Mouse (Mus musculus) heart, postnatal 14 days (tissue): ENCODE data around the gene Hba-x. TPM values are rescaled to one million over a fixed set of nuclear protein-coding genes. Genes with fewer than 3 reads are reported as not detected.
A peak's percentile ranks its signal among the peaks of the same experiment; 100 is the strongest.
"Not testable (repeated sequence)": the region's sequence is repeated elsewhere in the genome, so short reads cannot be mapped to it uniquely, and the experiment has no call there.

Experiments
- DNase-seq, 2 experiments: peaks; one replicate each; pipeline ENCODE4 v3.0.0; 2021 to 2022
- intact Hi-C: fragments of 180-260 bp; cut with DNase I; formaldehyde crosslinking; loops from one replicate; pipeline ENCODE4 v1.15.1; 2025
- total RNA-seq, 2 experiments: library from RNA; stranded (reverse); gene quantifications; 2 replicates each; pipeline ENCODE4 v1.2.3; 2021

Hba-x gene
- total RNA-seq, 2 experiments from 2014 or later, result not detected

GRCm38 (mm10) chr11:32284582-32284981, 8.4 kb downstream of the Hba-x start:
- DNase-seq, intact Hi-C loops: not testable (repeated sequence)

GRCm38 (mm10) chr11:32285031-32285775, 9.0 kb downstream of the Hba-x start:
- intact Hi-C loops, result loop anchor here (5.0 kb wide), 1 partner anchor 37 kb away; no protein-coding TSS in a partner anchor
- DNase-seq, result no peak

GRCm38 (mm10) chr11:32285887-32286286, 9.7 kb downstream of the Hba-x start:
- intact Hi-C loops, result loop anchor here (1.0 to 5.0 kb wide), 3 partner anchors 36 to 103 kb away; no protein-coding TSS in a partner anchor
- not testable (repeated sequence) for DNase-seq

- DNase-seq, result peak; percentile 72 to 83
- intact Hi-C loops, result loop anchor here (1.0 to 5.0 kb wide), 3 partner anchors 35 to 104 kb away; no protein-coding TSS in a partner anchor
Measured at GRCm38 (mm10) chr11:32286695-32287492, 10.7 kb downstream of the Hba-x start, which contains the start of gene Hbq1b. TSS of gene Hbq1b (plus strand) at chr11:32286965.

- intact Hi-C loops, result loop anchor here (2.0 to 5.0 kb wide), 2 partner anchors 35 to 105 kb away; no protein-coding TSS in a partner anchor
- no peak for DNase-seq
Measured at GRCm38 (mm10) chr11:32287493-32287825, 11.3 kb downstream of the Hba-x start.

GRCm38 (mm10) chr11:32292819-32293218, 16.6 kb downstream of the Hba-x start:
- intact Hi-C loops, DNase-seq: not testable (repeated sequence)

- intact Hi-C loops, DNase-seq: not testable (repeated sequence)
Measured at GRCm38 (mm10) chr11:32293479-32293878, 17.3 kb downstream of the Hba-x start.

- intact Hi-C loops, DNase-seq: not testable (repeated sequence)
Measured at GRCm38 (mm10) chr11:32296203-32296602, 20.0 kb downstream of the Hba-x start, which contains the start of gene Hba-a2. TSS of gene Hba-a2 (plus strand) at chr11:32296489.

GRCm38 (mm10) chr11:32297417-32297816, 21.2 kb downstream of the Hba-x start:
- intact Hi-C loops, DNase-seq: not testable (repeated sequence)

- intact Hi-C loops, result no loop called here
- no peak for DNase-seq
Measured at GRCm38 (mm10) chr11:32297866-32298531, 21.8 kb downstream of the Hba-x start.

- intact Hi-C loops, result no loop called here
- no peak for DNase-seq
Measured at GRCm38 (mm10) chr11:32298532-32298918, 22.3 kb downstream of the Hba-x start.

- peak; percentile 57 to 68 for DNase-seq
- intact Hi-C loops, result loop anchor here (5.0 kb wide), 1 partner anchor 118 kb away; no protein-coding TSS in a partner anchor
Measured at GRCm38 (mm10) chr11:32299865-32300264, 23.7 kb downstream of the Hba-x start, which contains the start of gene Hbq1a. TSS of gene Hbq1a (plus strand) at chr11:32300069.

- DNase-seq, result no peak
- intact Hi-C loops, result loop anchor here (5.0 kb wide), 1 partner anchor 118 kb away; no protein-coding TSS in a partner anchor
Measured at GRCm38 (mm10) chr11:32300279-32301267, 24.4 kb downstream of the Hba-x start.

- DNase-seq, result no peak
- intact Hi-C loops, result loop anchor here (5.0 kb wide), 1 partner anchor 119 kb away; no protein-coding TSS in a partner anchor
Measured at GRCm38 (mm10) chr11:32301506-32301905, 25.3 kb downstream of the Hba-x start.

- peak; percentile 29 to 55 for DNase-seq
- intact Hi-C loops, result loop anchor here (5.0 kb wide), 1 partner anchor 121 kb away; no protein-coding TSS in a partner anchor
Measured at GRCm38 (mm10) chr11:32302824-32303419, 26.7 kb downstream of the Hba-x start.

- intact Hi-C loops, result loop anchor here (5.0 kb wide), 1 partner anchor 121 kb away; no protein-coding TSS in a partner anchor
- no peak for DNase-seq
Measured at GRCm38 (mm10) chr11:32303455-32303854, 27.3 kb downstream of the Hba-x start.

GRCm38 (mm10) chr11:32307006-32307405, 30.8 kb downstream of the Hba-x start:
- intact Hi-C loops, result no loop called here
- no peak for DNase-seq

GRCm38 (mm10) chr11:32309446-32309845, 33.2 kb downstream of the Hba-x start:
- DNase-seq, result no peak
- intact Hi-C loops, result no loop called here
